Comparison of ENCODE assay signal across 18 mouse cellular contexts in genomic region chr12:42457655-42458054, GRCm38 (mm10).
DNase-seq lines count a peak whose midpoint lies in the region; ATAC-seq and TF ChIP-seq lines count a peak whose summit lies in the region.
"Had no signal": no experiment of that assay in that cellular context is flagged by ENCODE, and none has a peak within 500 bp of the region (broad histone marks: within the 10 kb centered on the region; RNA-seq: fewer than 3 reads in every experiment).

No protein-coding gene starts in this region.

- no peak for ATAC-seq in hindbrain, embryonic 14.5 days (ENCODE audit: low FRiP score)
- ATAC-seq in forebrain, postnatal 0 days = peak; percentile 48; the same call in 1 of the 2 replicates
- ATAC-seq: liver, postnatal 0 days; lung, postnatal 0 days had no signal

- DNase-seq in cerebellum, postnatal 14 days = peak; percentile 3 to 47
- DNase-seq in cerebellum, adult 8-10 months = no peak
- DNase-seq in hindbrain, embryonic 14.5 days (ENCODE audit: low spot score) = peak; percentile 61
- DNase-seq in hindbrain, embryonic 10.5 days (ENCODE audit: low spot score) = no peak
- DNase-seq in MN1 (ENCODE audit: low spot score) = peak; percentile 83
- peak; percentile 45 for DNase-seq in forebrain, postnatal 0 days
- no peak for DNase-seq in adrenal gland, postnatal 25 days
- DNase-seq in heart, postnatal 4 days = no peak
- DNase-seq: adrenal gland, postnatal 36 days; cerebellum, adult 18-20 months; gastrocnemius, postnatal 36 days; heart, adult 2 months; kidney, adult 2 months; liver, postnatal 0 days had no signal

- H3K27me3 ChIP-seq in hindbrain, embryonic 14.5 days (ENCODE audit: control insufficient read depth, insufficient read depth, low read length) = no peaks in the 10 kb centered on the region
- H3K27me3 ChIP-seq in hindbrain, embryonic 10.5 days (ENCODE audit: insufficient read depth, poor library complexity, severe bottlenecking) = no peaks in the 10 kb centered on the region
- no peaks in the 10 kb centered on the region for H3K27me3 ChIP-seq in forebrain, postnatal 0 days (ENCODE audit: insufficient read depth, low read length)
- H3K27me3 ChIP-seq: heart, embryonic 13.5 days had no signal

- 54% methylated on average over 3 of the region's 3 CpGs for WGBS in hindbrain, embryonic 14.5 days
- 79% methylated on average over 3 of the region's 3 CpGs for WGBS in hindbrain, embryonic 10.5 days
- 30% methylated on average over 3 of the region's 3 CpGs for WGBS in forebrain, postnatal 0 days

- no peaks in the 10 kb centered on the region for H3K4me1 ChIP-seq in hindbrain, embryonic 14.5 days (replicated peaks; ENCODE audit: control insufficient read depth, insufficient read depth, low read length)
- H3K4me1 ChIP-seq in hindbrain, embryonic 10.5 days (replicated peaks) = no peaks in the 10 kb centered on the region
- H3K4me1 ChIP-seq in forebrain, postnatal 0 days (ENCODE audit: insufficient read depth) = no peaks in the 10 kb centered on the region
- H3K4me1 ChIP-seq: heart, embryonic 13.5 days had no signal

- no peak for TF ChIP-seq CTCF in forebrain, postnatal 0 days (IDR thresholded peaks at IDR 0.05; ENCODE audit: low read depth)

- no peak overlapping the region for H3K27ac ChIP-seq in hindbrain, embryonic 14.5 days
- H3K27ac ChIP-seq in hindbrain, embryonic 10.5 days = no peak overlapping the region
- H3K27ac ChIP-seq in forebrain, postnatal 0 days (ENCODE audit: low read depth, low read length) = no peak overlapping the region
- H3K27ac ChIP-seq: heart, adult 2 months; heart, embryonic 13.5 days; kidney, postnatal 0 days; macrophage had no signal

- no peak overlapping the region for H3K9ac ChIP-seq in hindbrain, embryonic 14.5 days
- H3K9ac ChIP-seq in forebrain, postnatal 0 days = no peak overlapping the region
- H3K9ac ChIP-seq: heart, embryonic 13.5 days; liver, postnatal 0 days had no signal

- H3K4me3 ChIP-seq in hindbrain, embryonic 14.5 days (replicated peaks; ENCODE audit: low read length) = no peak overlapping the region
- H3K4me3 ChIP-seq in hindbrain, embryonic 10.5 days = no peak overlapping the region
- H3K4me3 ChIP-seq in forebrain, postnatal 0 days (ENCODE audit: low read depth, low read length) = no peak overlapping the region
- H3K4me3 ChIP-seq: heart, adult 2 months; heart, embryonic 13.5 days had no signal

- H3K4me2 ChIP-seq in hindbrain, embryonic 14.5 days (replicated peaks) = no peak overlapping the region
- no peak overlapping the region for H3K4me2 ChIP-seq in forebrain, postnatal 0 days (ENCODE audit: low read depth)
- H3K4me2 ChIP-seq: heart, embryonic 13.5 days had no signal

- H3K9me3 ChIP-seq in hindbrain, embryonic 14.5 days (ENCODE audit: control insufficient read depth, low read length) = no peaks in the 10 kb centered on the region
- H3K9me3 ChIP-seq in hindbrain, embryonic 10.5 days = no peaks in the 10 kb centered on the region
- H3K9me3 ChIP-seq in forebrain, postnatal 0 days (ENCODE audit: low read length) = no peaks in the 10 kb centered on the region
- H3K9me3 ChIP-seq: heart, embryonic 13.5 days had no signal

- H3K36me3 ChIP-seq in hindbrain, embryonic 14.5 days (replicated peaks; ENCODE audit: control insufficient read depth, insufficient read depth) = no peaks in the 10 kb centered on the region
- no peaks in the 10 kb centered on the region for H3K36me3 ChIP-seq in hindbrain, embryonic 10.5 days
- H3K36me3 ChIP-seq in forebrain, postnatal 0 days (ENCODE audit: insufficient read depth) = no peaks in the 10 kb centered on the region
- H3K36me3 ChIP-seq: heart, embryonic 13.5 days had no signal

Comparison
In these comparisons a context has a peak if more than half of its experiments do, and no peak if none do; other contexts are left out.
1. DNase-seq: peak in cerebellum, postnatal 14 days (2 of 2), hindbrain, embryonic 14.5 days (single experiment), MN1 (single experiment) and forebrain, postnatal 0 days (single experiment); none in cerebellum, adult 8-10 months (single experiment), hindbrain, embryonic 10.5 days (single experiment), adrenal gland, postnatal 25 days (single experiment) and heart, postnatal 4 days (single experiment).